Mouse (Mus musculus) frontal cortex, postnatal 25 days (tissue): ENCODE measurements around the gene Sstr2.
A peak's percentile ranks its signal among the peaks of the same experiment; 100 is the strongest.

Experiments used
- DNase-seq, 2 experiments: peaks; one replicate each; pipeline ENCODE4 v3.0.0; 2022; ENCODE audit warnings: low spot score in 2 of 2

Sstr2 gene

DNA sequence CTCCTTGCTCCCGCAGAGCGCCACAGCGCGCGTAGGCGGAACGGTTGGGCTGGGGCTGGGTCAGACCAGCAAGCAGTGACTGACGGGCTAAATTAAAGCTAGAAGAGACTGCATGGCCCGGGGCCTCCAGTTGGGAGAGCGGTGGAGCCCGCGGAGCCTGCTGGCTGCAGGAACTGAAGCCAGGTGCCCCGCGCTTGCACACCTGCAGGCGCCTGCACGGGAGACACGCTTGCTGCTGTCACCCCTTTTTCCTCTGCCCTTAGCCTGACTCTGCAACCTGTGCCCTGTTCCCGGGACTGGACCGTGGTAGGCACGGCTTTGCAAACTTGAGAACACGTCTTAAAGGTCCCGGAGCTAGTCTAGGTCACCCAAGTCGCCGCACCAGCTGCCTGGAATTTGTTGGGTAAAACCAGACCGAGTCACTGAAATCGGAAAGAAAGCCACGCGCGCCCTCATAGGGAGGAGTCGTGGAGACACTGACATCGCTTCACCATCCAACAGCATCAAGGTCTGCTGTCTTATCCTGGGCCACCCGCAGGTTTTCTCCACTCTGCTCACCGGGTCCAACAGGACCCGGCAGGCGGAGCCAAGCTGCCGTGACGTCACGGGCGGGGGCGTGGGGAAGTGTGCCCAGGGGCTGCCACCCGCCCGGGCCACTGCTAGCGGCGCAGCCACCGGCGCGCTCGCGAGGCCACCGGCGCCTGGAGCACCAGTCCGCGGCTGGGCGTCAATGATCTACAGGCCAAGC, at the start of gene Sstr2:
Gene Sstr2, plus strand, starts transcription at position 671 of the 748 bp plus-strand sequence.
- peak; percentile 57 to 66 for DNase-seq

DNA sequence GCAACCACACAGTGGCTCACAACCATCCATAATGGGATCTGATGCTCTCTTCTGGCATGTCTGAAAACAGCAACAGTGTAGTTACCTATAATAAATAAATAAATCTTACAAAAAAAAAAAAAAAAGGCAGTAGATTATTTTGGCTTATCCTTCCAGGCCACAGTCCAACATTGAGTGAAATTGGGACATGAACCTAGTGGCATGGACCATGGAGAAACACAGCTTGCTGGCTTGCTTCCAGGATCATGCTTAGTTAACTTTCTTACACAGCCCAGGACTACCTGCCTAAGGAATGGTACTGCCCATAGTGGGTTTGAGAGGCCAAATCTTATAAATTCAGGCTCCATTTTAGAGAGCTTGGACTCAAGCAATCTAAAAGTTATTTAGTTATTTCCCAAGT, 47.5 kb upstream of the Sstr2 start:
- no peak for DNase-seq

- DNase-seq: no peak
Observed at GRCm38 (mm10) chr11:113572641-113573040, 46.5 kb upstream of the Sstr2 start.

DNA sequence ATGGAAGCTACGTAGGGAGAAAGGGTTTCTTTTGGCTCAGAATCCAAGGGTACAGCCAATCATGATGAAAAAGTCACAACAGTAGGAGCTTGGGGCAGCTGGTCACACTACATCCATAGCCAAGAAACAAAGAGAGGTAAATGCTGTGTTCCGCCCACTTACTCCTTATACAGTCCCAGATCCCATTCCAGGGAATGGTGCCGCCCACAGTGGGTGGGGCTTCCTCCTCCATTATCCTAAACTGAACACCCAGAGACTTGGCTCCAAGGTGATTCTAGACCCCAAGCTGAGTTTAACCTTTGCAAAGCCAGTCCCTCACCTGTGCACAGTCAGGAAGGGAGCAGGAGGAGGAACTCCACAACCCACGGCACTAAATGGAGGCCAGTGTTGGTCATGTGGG, 41.9 kb upstream of the Sstr2 start:
- DNase-seq: no peak

- DNase-seq: no peak
Observed at GRCm38 (mm10) chr11:113583879-113584661, 35.1 kb upstream of the Sstr2 start.

- no peak for DNase-seq
Observed at GRCm38 (mm10) chr11:113586423-113586822, 32.7 kb upstream of the Sstr2 start.

DNA sequence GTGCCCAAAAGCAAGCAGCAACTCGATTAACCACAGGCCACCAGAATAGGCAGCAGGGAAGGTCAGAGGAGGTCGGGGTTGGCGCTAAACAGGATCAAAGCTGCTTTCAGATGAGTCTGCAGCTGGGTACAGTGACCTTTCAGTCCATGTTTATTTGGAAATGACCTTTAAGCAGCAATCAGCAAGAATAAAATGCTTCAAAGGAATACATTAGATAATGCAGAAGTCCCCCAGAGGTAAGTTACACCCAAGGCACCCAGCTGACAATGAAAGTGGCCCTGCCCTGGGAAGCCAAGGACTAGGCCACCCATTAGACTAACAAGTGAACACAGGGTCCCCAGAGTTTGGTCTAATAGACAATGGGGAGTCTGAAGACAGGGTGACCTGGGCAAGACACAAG, 30.2 kb upstream of the Sstr2 start:
- no peak for DNase-seq

GRCm38 (mm10) chr11:113595144-113595543, 24.0 kb upstream of the Sstr2 start:
- DNase-seq: no peak

DNA sequence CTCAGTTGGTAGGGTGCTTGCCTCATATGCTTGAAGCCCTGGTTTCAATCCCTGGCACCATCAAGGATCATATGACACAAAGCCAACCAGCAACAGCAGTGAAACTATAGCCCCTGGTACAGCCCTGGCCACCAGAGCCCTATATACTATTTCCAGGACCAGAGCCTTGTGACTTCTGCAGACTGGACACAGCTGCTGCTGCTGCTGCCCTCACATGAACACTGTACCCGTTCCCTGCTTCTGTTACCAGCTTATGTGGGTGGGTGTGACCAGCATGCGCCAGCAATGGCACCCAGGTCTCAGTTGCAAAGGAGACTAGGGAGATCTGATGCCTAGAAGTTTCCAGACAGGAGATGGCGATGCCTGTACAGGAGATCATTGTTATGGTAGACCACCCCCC, 21.5 kb upstream of the Sstr2 start:
- no peak for DNase-seq

GRCm38 (mm10) chr11:113600526-113601245, 18.5 kb upstream of the Sstr2 start:
- no peak for DNase-seq

DNA sequence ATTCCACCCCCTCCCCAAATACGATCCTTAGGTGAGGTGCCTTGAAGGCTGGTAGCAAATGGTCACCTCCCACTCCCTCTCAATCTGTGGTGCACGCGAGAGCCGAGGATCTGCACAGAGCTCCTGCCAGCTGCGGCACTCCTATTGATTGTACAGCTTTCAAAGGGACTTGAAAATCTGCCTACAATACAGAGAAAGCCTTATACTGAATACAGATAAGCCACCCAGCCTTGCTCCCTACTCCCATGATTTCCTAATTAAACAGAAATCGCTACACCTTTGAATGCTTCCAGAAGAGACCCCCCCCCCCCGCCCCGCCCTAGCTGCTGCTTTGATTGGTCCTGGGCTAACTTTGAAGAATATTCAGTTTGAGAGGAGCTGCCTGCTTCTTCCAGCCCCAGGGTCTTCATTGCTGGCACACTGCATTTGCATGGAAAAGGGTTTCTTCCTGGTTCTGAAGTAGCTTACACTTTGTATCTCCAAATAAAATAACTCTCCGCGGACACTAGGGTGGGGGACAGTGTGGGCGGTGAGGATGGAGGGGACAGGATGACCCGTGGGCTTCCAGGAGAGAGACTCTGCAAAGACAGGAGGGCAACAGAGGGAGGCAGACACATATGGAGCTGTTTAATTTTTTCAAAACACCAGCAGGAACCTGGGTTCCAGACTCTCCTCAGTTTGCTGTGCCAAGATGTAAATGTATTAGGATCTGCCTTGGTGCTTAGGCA, 17.4 kb upstream of the Sstr2 start:
- no peak for DNase-seq

DNA sequence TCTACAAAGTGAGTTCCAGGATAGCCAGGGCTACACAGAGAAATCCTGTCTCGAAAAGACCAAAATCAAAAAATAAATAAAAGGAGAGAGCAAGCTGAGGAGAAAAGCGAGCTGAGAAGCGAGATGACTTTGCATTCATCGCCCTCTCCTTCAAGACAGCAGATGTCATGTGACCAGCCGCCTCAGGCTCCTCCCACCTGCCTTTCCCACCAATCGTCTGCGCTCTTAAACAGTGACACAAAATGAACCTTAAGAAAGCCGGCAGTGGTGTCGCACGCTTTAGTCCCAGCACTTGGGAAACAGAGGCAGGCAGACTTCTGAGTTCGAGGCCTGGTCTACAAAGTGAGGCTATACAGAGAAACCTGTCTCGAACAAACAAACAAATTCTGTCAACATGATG, 11.6 kb upstream of the Sstr2 start:
- no peak for DNase-seq

- DNase-seq: no peak
Observed at GRCm38 (mm10) chr11:113609581-113609980, 9.6 kb upstream of the Sstr2 start.

DNA sequence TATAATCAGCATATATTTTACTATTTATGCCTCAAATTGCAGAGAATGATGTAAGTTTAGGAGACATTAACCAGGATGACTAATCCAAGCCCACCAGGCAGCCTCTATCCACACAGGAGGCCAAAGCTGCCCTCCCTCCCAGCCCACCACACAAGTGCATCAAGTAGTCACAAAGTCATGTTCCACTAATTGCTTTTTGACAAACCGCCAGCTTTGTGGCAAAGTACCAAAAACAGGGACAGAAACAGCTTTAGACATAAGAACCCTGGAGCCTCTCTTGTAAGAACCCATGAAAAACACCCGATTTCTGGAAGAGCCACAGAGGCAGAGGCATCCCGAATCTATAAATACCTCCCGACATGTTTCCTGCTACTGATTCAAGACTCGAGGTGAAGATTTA, 8.9 kb upstream of the Sstr2 start:
- DNase-seq: no peak

- no peak for DNase-seq
Observed at GRCm38 (mm10) chr11:113611112-113611646, 8.0 kb upstream of the Sstr2 start.

GRCm38 (mm10) chr11:113611664-113612611, 7.2 kb upstream of the Sstr2 start:
- DNase-seq: peak; percentile 30 to 42

- no peak for DNase-seq
Observed at GRCm38 (mm10) chr11:113614476-113614875, 4.7 kb upstream of the Sstr2 start.

DNA sequence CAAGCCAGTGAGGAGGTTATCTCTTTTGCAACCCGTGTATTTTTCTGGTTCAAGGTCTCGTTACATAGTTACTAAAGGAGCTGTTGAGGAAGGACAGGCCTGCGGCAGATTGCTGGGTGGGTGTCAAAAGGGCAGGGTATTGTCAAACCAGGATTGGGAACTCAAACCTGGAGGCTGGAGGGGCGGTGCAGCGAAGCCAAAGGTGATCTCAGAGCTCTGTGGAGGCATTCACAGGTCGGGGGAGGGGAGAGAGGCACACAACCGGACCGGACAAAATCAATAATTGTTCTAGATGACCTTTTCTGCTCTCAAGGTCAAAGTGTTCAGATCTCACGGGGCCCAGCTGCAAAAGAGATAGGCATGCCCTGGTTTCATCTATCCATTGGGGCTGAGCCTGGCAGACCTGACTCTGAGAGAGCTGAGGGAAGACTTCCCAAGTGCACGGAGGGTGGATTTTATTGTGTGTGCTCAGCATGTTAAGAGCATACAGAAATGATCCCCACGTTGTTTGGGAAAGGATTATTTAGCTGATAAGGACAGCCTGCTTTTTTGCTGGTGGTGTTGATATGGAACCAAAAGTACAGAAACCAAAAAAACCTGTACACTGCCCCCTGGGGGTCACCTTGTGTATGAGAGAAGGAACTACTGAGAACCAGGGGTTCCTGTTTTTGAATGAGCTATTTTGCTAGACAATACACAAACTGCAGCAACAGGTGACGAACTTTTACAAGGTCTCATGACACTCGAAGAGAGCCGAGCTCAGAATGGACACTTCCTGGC, 1.8 kb upstream of the Sstr2 start:
- DNase-seq: peak; percentile 56 to 64

DNA sequence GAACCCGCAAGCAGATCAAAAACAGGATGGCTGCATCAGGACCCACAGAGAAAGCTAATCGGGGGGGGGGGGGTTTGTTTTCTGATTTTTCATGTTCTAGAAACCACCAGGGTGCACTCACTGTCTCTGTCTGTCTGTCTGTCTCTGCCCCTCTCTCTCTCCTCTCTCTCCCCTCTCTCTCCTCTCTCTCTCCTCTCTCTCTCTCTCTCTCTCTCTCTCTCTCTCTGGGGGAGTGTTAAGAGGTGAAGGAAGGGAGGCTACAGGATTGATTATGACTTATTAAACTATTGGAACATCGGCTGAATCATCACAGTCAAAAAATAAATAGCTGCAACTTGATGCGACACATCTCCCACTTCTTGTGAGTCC, 855 bp upstream of the Sstr2 start:
- DNase-seq: no peak
